Mouse (Mus musculus) spleen, adult 2 months (tissue): ENCODE results near the gene Slco3a1. TPM values are rescaled to one million over a fixed set of nuclear protein-coding genes. Genes with fewer than 3 reads are reported as not detected.

ENCODE experiments used
- DNase-seq, 2 experiments: peaks; one replicate each; pipeline versions ENCODE4 v3.0.0 to v3.0.0-alpha.2; 2012 to 2021; ENCODE audit warnings: low spot score in 2 of 2, low read depth in 1 of 2
- H3K27ac ChIP-seq: fragments of 200-500 bp; 2 replicates; pipeline ENCODE4 v1.5.1; 2012; ENCODE audit warnings: low read length, inconsistent platforms; ENCODE audit not compliant: insufficient read depth
- H3K27me3 ChIP-seq: fragments of 200-500 bp; 2 replicates; pipeline ENCODE4 v1.6.1; 2012; ENCODE audit warnings: mild to moderate bottlenecking, moderate library complexity, low read length, inconsistent platforms; ENCODE audit not compliant: control insufficient read depth, insufficient read depth
- H3K36me3 ChIP-seq: fragments of 200-500 bp; 2 replicates; pipeline ENCODE4 v1.6.1; 2012; ENCODE audit warnings: mild to moderate bottlenecking, low read length, inconsistent platforms; ENCODE audit not compliant: control insufficient read depth, insufficient read depth
- H3K4me1 ChIP-seq: fragments of 200-500 bp; 2 replicates; pipeline ENCODE4 v1.6.1; 2011; ENCODE audit warnings: inconsistent platforms; ENCODE audit not compliant: control insufficient read depth, insufficient read depth, insufficient read length
- H3K4me3 ChIP-seq: fragments of 200-500 bp; 2 replicates; pipeline ENCODE4 v1.5.1; 2011; ENCODE audit warnings: mild to moderate bottlenecking, inconsistent platforms; ENCODE audit not compliant: insufficient read depth, insufficient read length; ENCODE audit errors: extremely low read depth
- CTCF ChIP-seq: fragments of 200-500 bp; IDR thresholded peaks from 2 replicates; pipeline ENCODE4 v1.5.1; 2011; ENCODE audit warnings: mild to moderate bottlenecking, inconsistent platforms; ENCODE audit not compliant: insufficient read depth, insufficient read length, insufficient replicate concordance; ENCODE audit errors: extremely low read depth
- POLR2A ChIP-seq: fragments of 200-500 bp; IDR thresholded peaks from 2 replicates; pipeline ENCODE4 v1.6.1; 2011; ENCODE audit warnings: low read depth, low read length, inconsistent platforms
- WGBS: fragments of 180-500 bp; shearing (Covaris S2); methylation state at CpG from one replicate; pipeline ENCODE4 v1.1.7; 2018; 5-methylcytosine and 5-hydroxymethylcytosine counted together
- polyA plus RNA-seq: library from polyadenylated mRNA; depleted of rRNA; stranded (reverse); fragments of >200 nt; gene quantifications from 2 replicates; pipeline ENCODE4 v1.2.3, GENCODE M21; 2012

Gene Slco3a1
- polyA plus RNA-seq, 1 experiment: 23.1 TPM

DNA sequence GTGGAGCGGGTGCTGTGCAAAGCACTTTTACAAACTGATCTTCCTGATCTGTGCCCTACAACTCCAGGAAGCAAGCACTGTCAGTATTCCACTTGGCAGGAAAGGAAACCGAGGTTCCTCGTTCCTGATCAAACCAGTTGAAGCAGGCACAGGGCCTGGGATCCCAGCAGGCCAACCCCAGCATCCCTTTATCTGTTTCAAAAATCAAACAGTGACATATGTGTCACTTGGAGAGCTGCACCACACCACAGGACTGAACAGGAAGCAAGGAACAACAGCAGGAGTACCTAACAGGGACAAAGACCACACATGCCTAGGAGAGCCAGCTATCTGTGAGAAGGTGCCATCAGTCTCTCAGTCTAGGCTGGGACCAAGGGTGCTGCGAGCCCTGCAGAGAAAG lies 32.3 kb downstream of the Slco3a1 start:
- no peaks in the 10 kb centered on the region for H3K36me3 ChIP-seq
- TF ChIP-seq CTCF (no peak), POLR2A (no peak)
- WGBS: 87% methylated on average over 4 of the region's 4 CpGs
- no peaks in the 10 kb centered on the region for H3K27me3 ChIP-seq
- H3K27ac ChIP-seq: no peak overlapping the region
- DNase-seq: no peak
- no peaks in the 10 kb centered on the region for H3K4me1 ChIP-seq
- no peak overlapping the region for H3K4me3 ChIP-seq

- no peak overlapping the region for H3K4me3 ChIP-seq
- H3K27ac ChIP-seq: no peak overlapping the region
- DNase-seq: no peak
- 86% methylated on average over 6 of the region's 6 CpGs for WGBS
- no peaks in the 10 kb centered on the region for H3K4me1 ChIP-seq
- TF ChIP-seq CTCF (no peak), POLR2A (no peak)
- no peaks in the 10 kb centered on the region for H3K36me3 ChIP-seq
- H3K27me3 ChIP-seq: no peaks in the 10 kb centered on the region
Measured at GRCm38 (mm10) chr7:74519386-74519785, 35.2 kb downstream of the Slco3a1 start.

DNA sequence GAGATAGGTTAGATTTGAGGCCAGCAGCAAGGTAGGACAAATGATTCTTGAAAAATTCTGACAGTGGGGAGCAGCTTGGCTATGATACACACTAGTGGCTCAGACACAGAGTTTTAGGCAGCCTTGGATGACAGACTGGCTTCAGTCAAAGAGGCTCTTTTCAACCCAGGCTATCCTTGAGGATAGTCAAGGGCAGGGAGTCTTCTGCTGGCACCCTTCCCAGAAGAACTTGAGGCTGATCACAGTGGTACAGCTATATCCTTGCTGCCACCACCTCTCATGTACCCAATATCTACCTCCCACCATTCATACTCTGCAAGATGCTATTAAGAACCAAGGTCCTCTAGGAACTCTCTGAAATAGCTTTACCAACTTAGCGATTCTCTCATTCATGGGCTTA lies 35.8 kb downstream of the Slco3a1 start:
- Histone ChIP-seq H3K27me3 (no peaks in the 10 kb centered on the region), H3K4me3 (no peak overlapping the region), H3K27ac (no peak overlapping the region), H3K36me3 (no peaks in the 10 kb centered on the region), H3K4me1 (no peaks in the 10 kb centered on the region)
- DNase-seq: no peak
- 94% methylated on average over 1 of the region's 1 CpGs for WGBS
- TF ChIP-seq POLR2A (no peak), CTCF (no peak)

GRCm38 (mm10) chr7:74518255-74518654 lies 36.3 kb downstream of the Slco3a1 start:
- H3K27me3 ChIP-seq: no peaks in the 10 kb centered on the region
- H3K4me3 ChIP-seq: no peak overlapping the region
- 96% methylated on average over 5 of the region's 5 CpGs for WGBS
- DNase-seq: no peak
- TF ChIP-seq POLR2A: no peak
- TF ChIP-seq CTCF: no peak
- H3K36me3 ChIP-seq: no peaks in the 10 kb centered on the region
- no peaks in the 10 kb centered on the region for H3K4me1 ChIP-seq
- no peak overlapping the region for H3K27ac ChIP-seq

- WGBS: 84% methylated on average over 1 of the region's 1 CpGs
- no peaks in the 10 kb centered on the region for H3K4me1 ChIP-seq
- H3K4me3 ChIP-seq: no peak overlapping the region
- TF ChIP-seq CTCF (no peak), POLR2A (no peak)
- no peak overlapping the region for H3K27ac ChIP-seq
- DNase-seq: no peak
- H3K27me3 ChIP-seq: no peaks in the 10 kb centered on the region
- no peaks in the 10 kb centered on the region for H3K36me3 ChIP-seq
Measured at GRCm38 (mm10) chr7:74510676-74511075, 43.9 kb downstream of the Slco3a1 start.

DNA sequence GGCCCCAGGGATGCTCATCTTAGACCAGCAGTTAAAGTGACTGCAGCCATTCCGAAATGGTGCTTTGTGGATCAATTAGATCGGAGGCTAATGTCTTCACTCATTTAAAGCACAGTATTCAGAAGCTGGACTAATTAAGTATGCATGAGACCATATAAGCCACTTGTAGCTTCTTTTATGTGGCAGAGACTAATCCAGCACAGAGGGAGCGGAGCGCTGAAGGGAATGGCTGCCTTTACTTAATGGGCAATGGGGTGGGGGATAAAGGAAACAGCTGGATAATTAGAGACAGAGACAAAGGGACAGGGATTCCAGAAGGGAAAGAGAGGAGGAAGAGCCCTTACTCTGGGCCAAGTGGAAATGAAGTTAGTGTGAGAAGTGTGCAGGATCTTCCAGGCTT lies 46.4 kb downstream of the Slco3a1 start:
- H3K36me3 ChIP-seq: no peaks in the 10 kb centered on the region
- H3K4me1 ChIP-seq: no peaks in the 10 kb centered on the region
- no peak overlapping the region for H3K4me3 ChIP-seq
- no peaks in the 10 kb centered on the region for H3K27me3 ChIP-seq
- WGBS: 92% methylated on average over 4 of the region's 4 CpGs
- DNase-seq: no peak
- no peak overlapping the region for H3K27ac ChIP-seq
- TF ChIP-seq POLR2A (no peak), CTCF (no peak)

GRCm38 (mm10) chr7:74506856-74507255 lies 47.7 kb downstream of the Slco3a1 start:
- WGBS: 94% methylated on average over 5 of the region's 5 CpGs
- no peaks in the 10 kb centered on the region for H3K4me1 ChIP-seq
- H3K27me3 ChIP-seq: no peaks in the 10 kb centered on the region
- no peaks in the 10 kb centered on the region for H3K36me3 ChIP-seq
- TF ChIP-seq CTCF (no peak), POLR2A (no peak)
- DNase-seq: no peak
- H3K4me3 ChIP-seq: no peak overlapping the region
- no peak overlapping the region for H3K27ac ChIP-seq
